Mouse (Mus musculus) T-cell, adult 66 days (primary cell): Measurements from ENCODE around the gene Hspa2. TPM values are rescaled to one million over a fixed set of nuclear protein-coding genes. Genes with fewer than 3 reads are reported as not detected.

Source experiments
- total RNA-seq, 2 experiments: library from RNA; stranded (reverse); gene quantifications; 3 replicates in 1 of 2; 4 replicates in 1 of 2; pipeline ENCODE4 v1.2.4; 2023

Hspa2 gene
- 1 to 10 TPM; 1.8 to 2.4 TPM for total RNA-seq

DNA sequence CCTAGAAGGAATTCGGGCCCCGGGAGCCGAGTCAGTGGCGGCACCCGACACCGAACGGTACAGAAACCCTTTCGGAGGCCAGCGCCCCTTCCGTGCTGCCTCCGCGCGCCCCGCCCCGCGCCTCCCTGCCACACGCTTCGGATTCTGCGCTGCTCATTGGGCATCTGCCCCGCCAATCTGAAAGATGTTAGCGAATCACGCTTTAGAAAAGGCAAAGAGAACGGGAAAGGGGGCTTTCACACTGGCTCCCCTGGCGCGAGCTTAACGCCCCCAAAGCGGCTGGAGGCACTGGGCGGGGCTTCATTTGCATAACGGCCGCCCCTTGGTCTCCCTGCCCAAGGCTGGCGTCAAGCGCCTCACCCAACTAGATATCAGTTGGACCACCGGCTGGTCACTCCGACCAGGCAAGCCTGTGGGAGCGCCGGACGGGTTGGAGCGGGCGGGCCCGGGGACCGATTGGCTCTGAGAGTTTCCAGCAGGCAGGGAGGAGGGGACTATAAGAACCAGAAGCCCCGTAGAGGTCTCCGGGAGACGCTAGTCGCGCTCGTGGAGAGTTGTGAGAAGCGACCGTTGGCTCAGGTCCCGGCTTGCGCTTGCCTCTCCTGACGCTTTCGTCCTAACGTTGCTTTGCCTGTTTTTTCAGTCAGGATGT is at the start of gene Hspa2:
Gene Hspa2 (plus strand): TSS at position 291 of the 652 bp plus-strand sequence.

GRCm38 (mm10) chr12:76369206-76369977 is 34.6 kb upstream of the Hspa2 start, which contains the start of gene Zbtb25:
Zbtb25 (minus strand) TSS chr12:76369602.

GRCm38 (mm10) chr12:76369978-76370830 is 33.8 kb upstream of the Hspa2 start, which contains the start of gene Zbtb1:
Zbtb1 (plus strand) TSS chr12:76370266.

GRCm38 (mm10) chr12:76417433-76417854 is 13.5 kb downstream of the Hspa2 start, which contains the start of gene Ppp1r36:
Ppp1r36 (plus strand) TSS chr12:76417538.

Other genes starting within 250 kb of the Hspa2 start
- not detected for gene Esr2, start 226.9 kb upstream of the Hspa2 start, total RNA-seq
- gene Tex21, start 157.4 kb upstream of the Hspa2 start, total RNA-seq: not detected
- 10 to 100 TPM; 57.5 to 60.6 TPM for gene Mthfd1, start 148.9 kb upstream of the Hspa2 start, total RNA-seq
- 1 to 10 TPM in 1 of 2 experiments, under 1 TPM in 1; 0.70 to 1.4 TPM for gene Akap5, start 79.3 kb upstream of the Hspa2 start, total RNA-seq
- gene Zbtb25, start 34.6 kb upstream of the Hspa2 start, total RNA-seq: 10 to 100 TPM; 50.4 to 57.1 TPM
- 10 to 100 TPM; 15.4 to 17.8 TPM for gene Zbtb1, start 33.9 kb upstream of the Hspa2 start, total RNA-seq
- gene Ppp1r36, start 13.4 kb downstream of the Hspa2 start, total RNA-seq: not detected
- gene Plekhg3, start 126.7 kb downstream of the Hspa2 start, total RNA-seq: 10 to 100 TPM; 29.9 to 31.1 TPM